8 mouse cellular contexts compared by ENCODE assay signal in the genomic region with DNA sequence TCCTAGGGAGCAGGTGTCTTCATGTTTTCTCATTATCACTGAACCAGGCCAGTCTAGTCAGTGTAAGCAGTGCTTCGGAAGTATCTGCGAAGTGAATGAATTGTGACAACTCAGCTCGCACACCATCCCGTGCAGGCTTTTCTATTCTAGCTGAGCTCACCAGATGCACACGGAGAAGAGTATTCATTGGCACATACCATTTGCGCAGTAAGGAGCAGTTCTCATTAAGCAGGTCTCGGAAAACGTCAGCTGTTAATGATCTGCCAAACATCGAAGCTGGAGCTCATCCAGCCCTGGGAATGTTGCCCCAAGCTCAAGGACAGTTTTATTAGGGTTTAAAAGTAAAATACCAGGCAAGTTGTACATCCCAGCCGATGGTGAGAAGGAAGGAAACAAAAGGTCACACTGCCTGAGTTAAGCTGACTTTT. TPM values are rescaled to one million over a fixed set of nuclear protein-coding genes. Genes with fewer than 3 reads are reported as not detected.
DNase-seq lines count a peak whose midpoint lies in the region; ATAC-seq lines count a peak whose summit lies in the region.

No protein-coding gene starts in this region.

- no peak overlapping the region for H3K4me3 ChIP-seq in midbrain, embryonic 13.5 days (replicated peaks)
- H3K4me3 ChIP-seq in midbrain, embryonic 11.5 days (ENCODE audit: low read depth, low read length): no peak overlapping the region
- H3K4me3 ChIP-seq in kidney, embryonic 16.5 days (ENCODE audit: low read length): no peak overlapping the region
- H3K4me3 ChIP-seq in liver, embryonic 13.5 days (replicated peaks): no peak overlapping the region

- peaks cover 45% of the 10 kb centered on the region for H3K36me3 ChIP-seq in midbrain, embryonic 13.5 days
- peaks cover 4% of the 10 kb centered on the region; the same call in 1 of the 2 replicates for H3K36me3 ChIP-seq in midbrain, embryonic 11.5 days (ENCODE audit: control insufficient read depth, insufficient read depth, low read length)
- H3K36me3 ChIP-seq in kidney, embryonic 16.5 days (ENCODE audit: insufficient read depth, low read length): peaks cover 21% of the 10 kb centered on the region
- peaks cover 42% of the 10 kb centered on the region for H3K36me3 ChIP-seq in liver, embryonic 13.5 days

- no peaks in the 10 kb centered on the region for H3K9me3 ChIP-seq in midbrain, embryonic 13.5 days
- H3K9me3 ChIP-seq in midbrain, embryonic 11.5 days (ENCODE audit: control insufficient read depth, low read length): no peaks in the 10 kb centered on the region
- no peaks in the 10 kb centered on the region for H3K9me3 ChIP-seq in kidney, embryonic 16.5 days (ENCODE audit: low read length)
- H3K9me3 ChIP-seq in liver, embryonic 13.5 days (replicated peaks): no peaks in the 10 kb centered on the region

- no peak overlapping the region for H3K9ac ChIP-seq in midbrain, embryonic 13.5 days (replicated peaks)
- H3K9ac ChIP-seq in midbrain, embryonic 11.5 days (ENCODE audit: low read length): no peak overlapping the region
- H3K9ac ChIP-seq in kidney, embryonic 16.5 days (replicated peaks; ENCODE audit: low read length): 0 out of 2 replicates have a peak overlapping the region, but pooled peaks have one; percentile 8
- H3K9ac ChIP-seq in liver, embryonic 13.5 days: no peak overlapping the region

- ATAC-seq in midbrain, embryonic 13.5 days: no peak
- no peak for ATAC-seq in midbrain, embryonic 11.5 days (ENCODE audit: low FRiP score)
- ATAC-seq in kidney, embryonic 16.5 days (ENCODE audit: low FRiP score, low TSS enrichment): peak; percentile 75
- no peak for ATAC-seq in liver, embryonic 13.5 days (ENCODE audit: low read depth)

- H3K27ac ChIP-seq in midbrain, embryonic 13.5 days: peak overlapping the region; percentile 35; the same call in 1 of the 2 replicates
- H3K27ac ChIP-seq in midbrain, embryonic 11.5 days (ENCODE audit: low read depth, low read length): no peak overlapping the region
- H3K27ac ChIP-seq in kidney, embryonic 16.5 days (ENCODE audit: low read length): peak overlapping the region; percentile 71
- peak overlapping the region; percentile 43; the same call in 1 of the 2 replicates for H3K27ac ChIP-seq in liver, embryonic 13.5 days

- H3K4me1 ChIP-seq in midbrain, embryonic 13.5 days (replicated peaks): no peaks in the 10 kb centered on the region
- H3K4me1 ChIP-seq in midbrain, embryonic 11.5 days (ENCODE audit: control insufficient read depth, insufficient read depth, low read length): peaks cover 4% of the 10 kb centered on the region; the same call in 1 of the 2 replicates
- H3K4me1 ChIP-seq in kidney, embryonic 16.5 days (ENCODE audit: insufficient read depth, low read length): peaks cover 13% of the 10 kb centered on the region
- H3K4me1 ChIP-seq in liver, embryonic 13.5 days (replicated peaks): peaks cover 23% of the 10 kb centered on the region

- 84% methylated on average over 10 of the region's 10 CpGs for WGBS in midbrain, embryonic 13.5 days
- 93% methylated on average over 10 of the region's 10 CpGs for WGBS in midbrain, embryonic 11.5 days
- WGBS in kidney, embryonic 16.5 days: 54% methylated on average over 10 of the region's 10 CpGs
- 66% methylated on average over 10 of the region's 10 CpGs for WGBS in liver, embryonic 13.5 days (ENCODE audit: insufficient replicate concordance)

- H3K4me2 ChIP-seq in midbrain, embryonic 13.5 days (replicated peaks): no peak overlapping the region
- H3K4me2 ChIP-seq in midbrain, embryonic 11.5 days: no peak overlapping the region
- no peak overlapping the region for H3K4me2 ChIP-seq in kidney, embryonic 16.5 days (replicated peaks; ENCODE audit: low read depth, low read length)
- H3K4me2 ChIP-seq in liver, embryonic 13.5 days: no peak overlapping the region

- peak; percentile 18 for DNase-seq in cerebellum, adult 8-10 months
- no peak for DNase-seq in cerebellum, adult 11-12 months
- DNase-seq in midbrain, embryonic 11.5 days (ENCODE audit: low spot score, missing footprints): no peak
- DNase-seq in liver, embryonic 13.5 days: no peak
- no peak for DNase-seq in thymus, adult 18-20 months
- no peak for DNase-seq in embryo, embryonic 10 days (ENCODE audit: low spot score)

- no peaks in the 10 kb centered on the region for H3K27me3 ChIP-seq in midbrain, embryonic 13.5 days
- no peaks in the 10 kb centered on the region for H3K27me3 ChIP-seq in midbrain, embryonic 11.5 days (ENCODE audit: control insufficient read depth, insufficient read depth, low read length)
- H3K27me3 ChIP-seq in kidney, embryonic 16.5 days (ENCODE audit: insufficient read depth, low read length): no peaks in the 10 kb centered on the region
- no peaks in the 10 kb centered on the region for H3K27me3 ChIP-seq in liver, embryonic 13.5 days

RNA-seq across cellular contexts. Expression of a gene that starts 5.6 kb away (rescaled TPM):
- polyA plus RNA-seq in midbrain, embryonic 13.5 days (2015; fragmentation: Nextera tagmentation; extraction: Ambion mirVana): 0.21 and 0.28 TPM in 2 replicates
- polyA plus RNA-seq in midbrain, embryonic 11.5 days (2014; fragmentation: Nextera tagmentation; extraction: Ambion mirVana): 0.21 and 0.27 TPM in 2 replicates
- 0.24 and 0.44 TPM in 2 replicates for polyA plus RNA-seq in kidney, embryonic 16.5 days (2015; fragmentation: Nextera tagmentation; extraction: Ambion mirVana)
- 0.12 TPM in 2 replicates for polyA plus RNA-seq in liver, embryonic 13.5 days (2015; fragmentation: Nextera tagmentation; extraction: Ambion mirVana)

RNA-seq across cellular contexts. Expression of a gene that starts 37.2 kb away (rescaled TPM):
- polyA plus RNA-seq in midbrain, embryonic 13.5 days (2015; fragmentation: Nextera tagmentation; extraction: Ambion mirVana): 13.5 and 14.2 TPM in 2 replicates
- 10.8 and 11.0 TPM in 2 replicates for polyA plus RNA-seq in midbrain, embryonic 11.5 days (2014; fragmentation: Nextera tagmentation; extraction: Ambion mirVana)
- polyA plus RNA-seq in kidney, embryonic 16.5 days (2015; fragmentation: Nextera tagmentation; extraction: Ambion mirVana): 11.1 and 12.7 TPM in 2 replicates
- polyA plus RNA-seq in liver, embryonic 13.5 days (2015; fragmentation: Nextera tagmentation; extraction: Ambion mirVana): 5.7 and 6.2 TPM in 2 replicates

RNA-seq across cellular contexts. Expression of a gene that starts 53.3 kb away (rescaled TPM):
- polyA plus RNA-seq in midbrain, embryonic 13.5 days (2015; fragmentation: Nextera tagmentation; extraction: Ambion mirVana): 5.2 and 5.6 TPM in 2 replicates
- polyA plus RNA-seq in midbrain, embryonic 11.5 days (2014; fragmentation: Nextera tagmentation; extraction: Ambion mirVana): 16.7 and 18.9 TPM in 2 replicates
- polyA plus RNA-seq in kidney, embryonic 16.5 days (2015; fragmentation: Nextera tagmentation; extraction: Ambion mirVana): 16.9 and 18.5 TPM in 2 replicates
- 13.8 and 15.6 TPM in 2 replicates for polyA plus RNA-seq in liver, embryonic 13.5 days (2015; fragmentation: Nextera tagmentation; extraction: Ambion mirVana)
